Mouse (Mus musculus) midbrain, embryonic 11.5 days (tissue): ENCODE measurements at regions not wholly inside any gene's neighbourhood (a gene's known extent, or its start where the extent isn't known, plus 50 kb on each side); places are given as distances from the start of the nearest gene placed in this dataset.

Source experiments
- ATAC-seq: fragments of 200-750 bp; cut with Nextera tagmentation; 2 replicates; pipeline ENCODE4 v1.8.0; 2017; ENCODE audit warnings: moderate TSS enrichment, moderate library complexity; ENCODE audit not compliant: low FRiP score
- DNase-seq: peaks from one replicate; pipeline ENCODE4 v3.0.0; 2015; ENCODE audit warnings: low spot score; ENCODE audit errors: missing footprints
- H3K27ac ChIP-seq: fragments of 300-500 bp; sonication (generic); 2 replicates; pipeline ENCODE4 v1.5.1; 2014; ENCODE audit warnings: low read depth, low read length
- H3K27me3 ChIP-seq: fragments of 300-500 bp; sonication (generic); 2 replicates; pipeline ENCODE4 v1.6.1; 2014; ENCODE audit warnings: mild to moderate bottlenecking, low read length, moderate library complexity, mixed read lengths; ENCODE audit not compliant: control insufficient read depth, insufficient read depth
- H3K36me3 ChIP-seq: fragments of 300-500 bp; sonication (generic); 2 replicates; pipeline ENCODE4 v1.6.1; 2014; ENCODE audit warnings: mild to moderate bottlenecking, low read length, moderate library complexity, mixed read lengths; ENCODE audit not compliant: control insufficient read depth, insufficient read depth
- H3K4me1 ChIP-seq: fragments of 300-500 bp; sonication (generic); 2 replicates; pipeline ENCODE4 v1.6.1; 2014; ENCODE audit warnings: low read length; ENCODE audit not compliant: control insufficient read depth, insufficient read depth
- H3K4me2 ChIP-seq: fragments of 300-500 bp; sonication (generic); 2 replicates; pipeline ENCODE4 v1.6.1; 2014; ENCODE audit warnings: mild to moderate bottlenecking, moderate library complexity
- H3K4me3 ChIP-seq: fragments of 300-500 bp; sonication (generic); 2 replicates; pipeline ENCODE4 v1.5.1; 2014; ENCODE audit warnings: low read depth, low read length
- H3K9ac ChIP-seq: fragments of 300-500 bp; sonication (generic); 2 replicates; pipeline ENCODE4 v1.6.1; 2014; ENCODE audit warnings: low read length
- H3K9me3 ChIP-seq: fragments of 300-500 bp; sonication (generic); 2 replicates; pipeline ENCODE4 v1.6.1; 2016; ENCODE audit warnings: low read length; ENCODE audit not compliant: control insufficient read depth
- WGBS: fragments of 180-500 bp; shearing (Covaris S2); extraction: QIAGEN DNeasy Blood & Tissue Kit; methylation state at CpG from one replicate; pipeline ENCODE4 v1.1.7; 2014; 5-methylcytosine and 5-hydroxymethylcytosine counted together

DNA sequence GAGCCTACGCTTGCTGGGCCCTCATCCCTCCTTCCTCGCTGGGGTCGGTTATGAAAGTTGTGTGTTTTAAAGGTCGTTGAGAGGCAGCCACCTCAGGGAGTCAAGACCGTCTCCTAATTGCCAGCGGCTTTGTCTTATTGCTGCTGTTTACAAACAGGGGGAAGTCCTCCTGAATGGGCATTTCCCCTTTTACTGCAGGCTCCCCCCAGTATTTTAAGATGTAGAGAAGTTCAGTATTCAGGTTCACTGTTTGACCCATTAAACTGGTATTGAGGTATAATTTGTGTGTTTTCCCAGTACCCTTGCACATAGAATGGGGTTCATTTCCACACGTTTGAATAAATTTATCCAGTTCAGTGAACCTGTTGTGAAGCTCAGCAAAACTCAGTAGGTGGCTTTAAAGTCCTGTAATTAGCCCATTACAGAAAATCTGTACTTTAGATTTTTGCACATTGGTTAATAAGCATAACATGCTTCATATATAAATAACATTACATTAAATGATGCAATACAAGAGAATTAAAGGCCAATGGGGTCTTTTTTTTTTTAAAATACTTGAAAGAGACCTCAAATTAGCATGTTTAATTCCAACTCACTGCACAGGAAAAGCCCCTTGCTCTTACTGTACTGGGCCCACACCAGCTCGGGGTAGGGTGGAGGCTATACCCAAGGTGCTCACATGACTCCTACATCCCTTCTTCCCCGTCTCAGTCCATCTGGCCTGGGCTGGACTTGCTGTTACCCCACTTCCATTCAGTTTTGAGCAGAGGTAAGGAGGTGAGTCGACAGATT is 63.7 kb downstream of the Nkx2-1 start:
- Histone ChIP-seq H3K9ac (no peak overlapping the region), H3K4me1 (no peaks in the 10 kb centered on the region), H3K4me2 (no peak overlapping the region), H3K27ac (no peak overlapping the region), H3K9me3 (no peaks in the 10 kb centered on the region), H3K27me3 (peaks cover 8% of the 10 kb centered on the region), H3K4me3 (no peak overlapping the region), H3K36me3 (no peaks in the 10 kb centered on the region)
- 53% methylated on average over 10 of the region's 10 CpGs for WGBS
- no peak for ATAC-seq
- DNase-seq = no peak

GRCm38 (mm10) chr12:56470932-56471500 is 65.7 kb downstream of the Nkx2-1 start:
- no peak overlapping the region for H3K4me2 ChIP-seq
- peaks cover 9% of the 10 kb centered on the region for H3K27me3 ChIP-seq
- 71% methylated on average over 10 of the region's 10 CpGs for WGBS
- ATAC-seq (no peak), DNase-seq (no peak)
- no peak overlapping the region for H3K27ac ChIP-seq
- H3K36me3 ChIP-seq = no peaks in the 10 kb centered on the region
- no peak overlapping the region for H3K4me3 ChIP-seq
- H3K9ac ChIP-seq = no peak overlapping the region
- no peaks in the 10 kb centered on the region for H3K9me3 ChIP-seq
- H3K4me1 ChIP-seq = no peaks in the 10 kb centered on the region

DNA sequence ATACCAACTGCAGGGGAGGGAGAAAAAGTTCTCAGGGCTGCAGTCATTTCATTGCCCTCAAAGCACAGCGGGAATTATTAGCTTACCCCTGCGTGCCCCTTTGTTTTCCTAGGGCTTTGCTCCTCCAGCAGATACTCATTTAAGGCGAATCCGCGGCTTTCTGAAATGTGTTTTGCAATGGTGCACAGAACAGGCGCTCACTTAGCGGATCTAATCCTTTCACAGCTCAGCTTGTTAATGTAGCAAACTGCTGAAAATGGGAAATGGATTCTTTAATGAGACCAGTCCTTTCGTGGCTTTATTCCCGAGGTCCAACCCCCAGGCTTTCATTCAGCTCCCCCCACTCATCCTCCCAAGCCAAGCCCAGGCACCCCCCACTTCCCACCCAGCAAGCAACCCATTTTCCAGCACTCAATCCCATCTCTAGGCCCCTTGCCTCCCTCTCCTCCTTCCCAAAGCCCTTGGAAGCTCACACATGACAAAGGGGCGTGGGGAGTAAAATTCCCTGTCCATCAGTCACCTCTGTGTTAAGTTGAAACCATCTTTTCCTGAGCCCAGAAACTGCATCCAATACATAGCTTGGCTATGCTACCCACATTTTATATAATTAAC is 77.1 kb downstream of the Nkx2-1 start:
- ATAC-seq (peak; percentile 57; the same call in 1 of the 2 replicates), DNase-seq (peak; percentile 83)
- Histone ChIP-seq H3K9ac (peak overlapping the region; percentile 12; the same call in 1 of the 2 replicates), H3K4me1 (peaks cover 27% of the 10 kb centered on the region), H3K4me3 (no peak overlapping the region), H3K36me3 (no peaks in the 10 kb centered on the region), H3K4me2 (peak overlapping the region; percentile 34), H3K27ac (no peak overlapping the region), H3K9me3 (no peaks in the 10 kb centered on the region), H3K27me3 (peaks cover 63% of the 10 kb centered on the region)
- under 1% methylated on average over 10 of the region's 10 CpGs for WGBS

DNA sequence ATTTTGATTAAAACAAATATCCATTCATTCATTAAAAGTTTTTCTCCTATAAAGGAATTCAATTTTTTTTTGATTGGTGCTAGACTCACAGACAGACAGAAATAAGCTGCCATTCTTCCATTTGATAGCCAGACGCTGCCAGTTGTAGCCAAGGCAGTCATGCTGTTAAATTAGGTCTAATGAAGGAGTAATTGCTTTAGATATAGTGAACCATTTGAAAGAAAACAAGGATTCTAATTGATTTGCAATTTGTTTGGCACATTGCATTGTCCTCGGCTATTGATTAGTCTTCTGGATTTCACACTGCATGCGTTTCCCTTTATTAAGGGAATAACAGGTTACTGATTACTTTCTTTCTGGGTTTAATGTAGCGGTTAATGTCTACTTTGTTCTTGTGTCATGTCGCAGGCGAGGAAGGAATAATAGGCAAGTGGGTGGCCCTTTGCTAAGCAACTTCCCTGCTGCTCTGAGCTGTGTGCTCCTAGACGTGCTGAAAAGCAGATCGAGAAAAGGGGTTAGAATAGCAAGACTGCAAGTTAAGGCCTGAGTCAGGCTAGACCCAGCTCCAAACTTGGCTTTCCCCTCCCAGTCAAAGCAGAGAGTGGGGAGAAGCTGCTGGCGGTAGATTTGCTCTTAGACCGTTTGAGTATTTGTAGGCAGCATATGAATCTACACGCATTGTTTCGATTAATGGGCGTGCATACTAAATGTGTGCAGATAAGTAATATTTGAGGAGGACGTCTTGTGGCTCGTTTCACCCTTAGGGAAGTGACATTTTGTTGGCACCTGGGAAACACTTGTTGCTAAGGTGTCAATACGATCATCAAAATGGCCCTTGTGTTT is 77.8 kb downstream of the Nkx2-1 start:
- Histone ChIP-seq H3K4me2 (peak overlapping the region; percentile 34), H3K9ac (no peak overlapping the region), H3K27me3 (peaks cover 59% of the 10 kb centered on the region), H3K9me3 (no peaks in the 10 kb centered on the region), H3K4me1 (peaks cover 27% of the 10 kb centered on the region), H3K36me3 (no peaks in the 10 kb centered on the region), H3K27ac (no peak overlapping the region), H3K4me3 (no peak overlapping the region)
- ATAC-seq (peak; percentile 70), DNase-seq (peak; percentile 94)
- 2% methylated on average over 16 of the region's 16 CpGs for WGBS

DNA sequence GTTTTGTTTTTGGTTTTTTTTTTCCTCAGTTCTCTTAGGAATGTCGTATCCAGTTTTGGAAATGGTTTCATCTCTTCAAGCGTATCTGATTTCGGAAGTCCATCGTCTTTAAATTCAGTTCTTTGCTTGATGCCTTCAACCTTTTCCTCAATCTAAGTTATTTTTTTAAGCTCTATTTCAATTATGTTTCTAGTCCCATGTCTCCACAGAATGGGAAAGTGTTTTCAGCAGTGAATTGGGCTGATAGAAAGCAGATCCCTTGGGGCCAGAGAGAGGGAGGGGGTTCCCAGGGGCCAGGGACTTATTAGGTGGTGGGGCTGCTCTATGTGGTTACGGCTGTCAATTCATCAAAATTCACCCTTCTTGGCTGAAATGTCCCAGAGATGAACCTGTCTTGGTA is 78.8 kb downstream of the Nkx2-1 start:
- peaks cover 27% of the 10 kb centered on the region for H3K4me1 ChIP-seq
- 20% methylated on average over 5 of the region's 5 CpGs for WGBS
- no peak for ATAC-seq

GRCm38 (mm10) chr12:56457356-56457755 is 79.4 kb downstream of the Nkx2-1 start:
- no peak overlapping the region for H3K9ac ChIP-seq
- H3K27me3 ChIP-seq = peaks cover 52% of the 10 kb centered on the region
- no peak overlapping the region for H3K4me2 ChIP-seq
- H3K36me3 ChIP-seq = no peaks in the 10 kb centered on the region
- no peak overlapping the region for H3K27ac ChIP-seq
- DNase-seq (peak; percentile 88), ATAC-seq (peak; percentile 66; the same call in 1 of the 2 replicates)
- H3K4me3 ChIP-seq = no peak overlapping the region
- peaks cover 27% of the 10 kb centered on the region for H3K4me1 ChIP-seq
- 6% methylated on average over 2 of the region's 2 CpGs for WGBS
- H3K9me3 ChIP-seq = no peaks in the 10 kb centered on the region

More for the DNA sequence above, 78.8 kb downstream of the Nkx2-1 start:
- no peak overlapping the region for H3K4me2 ChIP-seq
- H3K27ac ChIP-seq = no peak overlapping the region
- no peak overlapping the region for H3K9ac ChIP-seq
- H3K27me3 ChIP-seq = peaks cover 55% of the 10 kb centered on the region
- peak; percentile 91 for DNase-seq
- H3K4me3 ChIP-seq = no peak overlapping the region
- no peaks in the 10 kb centered on the region for H3K9me3 ChIP-seq
- H3K36me3 ChIP-seq = no peaks in the 10 kb centered on the region

DNA sequence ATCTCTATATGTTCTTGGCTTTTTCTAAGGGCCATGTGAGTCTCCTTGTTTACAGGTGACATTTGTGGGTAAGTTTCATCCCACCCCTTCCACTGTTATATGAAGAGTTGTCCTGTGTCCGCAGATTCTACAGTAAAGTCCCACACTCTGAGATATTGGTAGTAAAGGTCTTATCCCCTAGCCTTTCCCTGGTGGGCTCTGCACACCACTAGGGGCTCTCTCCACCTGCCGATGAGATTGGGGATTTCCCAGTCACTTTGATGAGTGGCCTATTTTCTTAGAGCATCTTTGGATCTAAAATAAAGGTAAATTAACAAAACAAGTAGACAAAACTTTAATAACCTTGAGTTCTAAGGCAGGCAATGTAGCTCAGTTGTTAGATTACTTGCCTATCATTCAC is 86.4 kb downstream of the Nkx2-1 start:
- Histone ChIP-seq H3K9me3 (no peaks in the 10 kb centered on the region), H3K4me3 (no peak overlapping the region), H3K4me1 (no peaks in the 10 kb centered on the region), H3K4me2 (no peak overlapping the region), H3K27me3 (peaks cover 22% of the 10 kb centered on the region), H3K27ac (no peak overlapping the region), H3K9ac (no peak overlapping the region), H3K36me3 (no peaks in the 10 kb centered on the region)
- ATAC-seq (no peak), DNase-seq (peak; percentile 54)
- 69% methylated on average over 2 of the region's 2 CpGs for WGBS

DNA sequence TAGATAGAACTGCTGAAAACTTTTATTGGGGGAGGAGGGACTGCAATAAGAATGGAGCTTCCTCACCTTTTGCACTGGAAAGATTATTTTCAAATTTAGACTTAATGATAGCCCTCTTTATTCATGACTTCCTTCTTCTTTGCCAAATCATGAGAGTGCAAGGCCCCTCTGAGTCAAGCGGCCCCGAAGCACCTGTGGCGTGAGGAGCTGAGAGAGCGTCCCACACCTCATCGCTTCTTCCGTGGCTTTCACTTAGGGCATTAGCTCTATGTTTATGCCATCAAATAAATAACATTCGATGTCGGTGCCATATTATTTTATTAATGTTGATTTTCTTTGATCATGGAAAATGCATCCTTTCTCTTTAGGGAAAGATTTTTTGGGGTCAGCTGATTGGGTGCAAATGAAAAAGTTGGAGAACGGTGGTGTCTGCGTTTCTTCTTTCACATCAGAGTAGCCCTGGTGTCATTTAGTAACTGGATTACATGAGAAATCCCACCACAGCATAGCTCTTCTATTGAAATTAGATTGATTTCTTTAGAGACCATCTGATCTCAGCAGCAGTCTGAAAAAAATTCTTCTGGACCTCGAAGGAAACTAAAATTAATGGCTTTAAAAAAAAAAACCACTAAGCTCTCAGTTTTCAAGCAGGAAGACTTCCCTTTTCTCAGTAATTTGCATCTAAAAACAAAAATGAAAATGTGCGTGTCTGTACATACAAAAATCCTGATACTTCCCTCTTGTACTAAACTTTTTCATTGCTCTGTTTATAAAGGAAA is 87.7 kb downstream of the Nkx2-1 start:
- no peak overlapping the region for H3K4me2 ChIP-seq
- no peaks in the 10 kb centered on the region for H3K4me1 ChIP-seq
- no peak overlapping the region for H3K4me3 ChIP-seq
- H3K27ac ChIP-seq = no peak overlapping the region
- ATAC-seq = no peak
- no peaks in the 10 kb centered on the region for H3K36me3 ChIP-seq
- H3K9me3 ChIP-seq = no peaks in the 10 kb centered on the region
- peaks cover 15% of the 10 kb centered on the region for H3K27me3 ChIP-seq
- H3K9ac ChIP-seq = no peak overlapping the region
- 86% methylated on average over 12 of the region's 12 CpGs for WGBS
- peak; percentile 82 for DNase-seq
